In genomic region chr14:56355396-56355795, GRCm38 (mm10) we compare ENCODE assay signal across 39 mouse cellular contexts. TPM values are rescaled to one million over a fixed set of nuclear protein-coding genes. Genes with fewer than 3 reads are reported as not detected.
"Had no signal": no experiment of that assay in that cellular context is flagged by ENCODE, and none has a peak within 500 bp of the region (broad histone marks: within the 10 kb centered on the region; RNA-seq: fewer than 3 reads in every experiment).

No protein-coding gene starts in this region.

- H3K9ac ChIP-seq: heart, embryonic 12.5 days; heart, embryonic 13.5 days; heart, embryonic 15.5 days; hindbrain, embryonic 12.5 days; hindbrain, embryonic 13.5 days; hindbrain, embryonic 14.5 days; hindbrain, embryonic 15.5 days; intestine, embryonic 15.5 days; kidney, embryonic 15.5 days had no signal

- DNase-seq: heart, adult 2 months; heart, postnatal 10 days; heart, postnatal 14 days; heart, postnatal 36 days; heart, postnatal 4 days; kidney, adult 11 months; kidney, adult 18-20 months; kidney, adult 2 months; kidney, adult 8-10 months; kidney, adult 9 months; kidney, postnatal 10 days; kidney, postnatal 14 days; kidney, postnatal 25 days; kidney, postnatal 36 days; kidney, postnatal 4 days; layer of hippocampus, adult 9-11 months had no signal

- ATAC-seq: hindbrain, embryonic 16.5 days; hindbrain, postnatal 0 days; inflammation-experienced regulatory T-cells, adult 6 months; intestine, embryonic 15.5 days; intestine, embryonic 16.5 days; intestine, postnatal 0 days had no signal

- H3K4me2 ChIP-seq: heart, embryonic 11.5 days; heart, embryonic 12.5 days; heart, embryonic 13.5 days; heart, embryonic 15.5 days; hindbrain, embryonic 12.5 days; hindbrain, embryonic 13.5 days; hindbrain, embryonic 14.5 days; hindbrain, embryonic 15.5 days; intestine, embryonic 15.5 days; kidney, embryonic 15.5 days had no signal

- H3K27ac ChIP-seq: heart, adult 2 months; heart, embryonic 10.5 days; heart, embryonic 13.5 days; heart, embryonic 15.5 days; hindbrain, embryonic 10.5 days; hindbrain, embryonic 12.5 days; hindbrain, embryonic 13.5 days; hindbrain, embryonic 14.5 days; hindbrain, embryonic 15.5 days; hindbrain, postnatal 0 days; intestine, embryonic 15.5 days; kidney, embryonic 15.5 days; kidney, postnatal 0 days; layer of hippocampus, adult 2 months had no signal

- H3K9me3 ChIP-seq: heart, embryonic 10.5 days; heart, embryonic 12.5 days; heart, embryonic 13.5 days; heart, embryonic 15.5 days; hindbrain, embryonic 10.5 days; hindbrain, embryonic 12.5 days; hindbrain, embryonic 13.5 days; hindbrain, embryonic 15.5 days; intestine, embryonic 15.5 days; kidney, embryonic 15.5 days had no signal

- H3K27me3 ChIP-seq: heart, embryonic 12.5 days; hindbrain, embryonic 12.5 days; hindbrain, embryonic 13.5 days; hindbrain, embryonic 15.5 days; intestine, embryonic 15.5 days had no signal

- H3K36me3 ChIP-seq: heart, embryonic 10.5 days; heart, embryonic 12.5 days; heart, embryonic 13.5 days; heart, embryonic 15.5 days; hindbrain, embryonic 10.5 days; hindbrain, embryonic 12.5 days; hindbrain, embryonic 13.5 days; hindbrain, embryonic 15.5 days; intestine, embryonic 15.5 days; kidney, embryonic 15.5 days had no signal

- H3K4me3 ChIP-seq: heart, adult 2 months; heart, embryonic 10.5 days; heart, embryonic 12.5 days; heart, embryonic 13.5 days; heart, embryonic 15.5 days; hindbrain, embryonic 10.5 days; hindbrain, embryonic 12.5 days; hindbrain, embryonic 13.5 days; hindbrain, embryonic 15.5 days; intestine, embryonic 15.5 days; kidney, embryonic 15.5 days; layer of hippocampus, adult 2 months had no signal

- H3K4me1 ChIP-seq: hindbrain, embryonic 10.5 days; hindbrain, embryonic 12.5 days; hindbrain, embryonic 13.5 days; hindbrain, embryonic 15.5 days; intestine, embryonic 15.5 days; kidney, embryonic 15.5 days had no signal

RNA-seq across cellular contexts. Expression of gene Atp12a, which starts 9.5 kb away (rescaled TPM):
- polyA plus RNA-seq: heart, adult 2 months; heart, embryonic 10.5 days; heart, embryonic 11.5 days; heart, embryonic 12.5 days; heart, embryonic 14.5 days; heart, postnatal 0 days; hindbrain, embryonic 10.5 days; hindbrain, embryonic 12.5 days; inflammation-experienced regulatory T-cells, adult 6 months; intestine, embryonic 14.5 days had no signal

RNA-seq across cellular contexts. Expression of gene Rnf17, which starts 47.0 kb away (rescaled TPM):
- polyA plus RNA-seq: large intestine, adult 2 months had no signal
